Mouse (Mus musculus): ENCODE measurements around the gene Pacsin2.

Pacsin2 gene

DNA sequence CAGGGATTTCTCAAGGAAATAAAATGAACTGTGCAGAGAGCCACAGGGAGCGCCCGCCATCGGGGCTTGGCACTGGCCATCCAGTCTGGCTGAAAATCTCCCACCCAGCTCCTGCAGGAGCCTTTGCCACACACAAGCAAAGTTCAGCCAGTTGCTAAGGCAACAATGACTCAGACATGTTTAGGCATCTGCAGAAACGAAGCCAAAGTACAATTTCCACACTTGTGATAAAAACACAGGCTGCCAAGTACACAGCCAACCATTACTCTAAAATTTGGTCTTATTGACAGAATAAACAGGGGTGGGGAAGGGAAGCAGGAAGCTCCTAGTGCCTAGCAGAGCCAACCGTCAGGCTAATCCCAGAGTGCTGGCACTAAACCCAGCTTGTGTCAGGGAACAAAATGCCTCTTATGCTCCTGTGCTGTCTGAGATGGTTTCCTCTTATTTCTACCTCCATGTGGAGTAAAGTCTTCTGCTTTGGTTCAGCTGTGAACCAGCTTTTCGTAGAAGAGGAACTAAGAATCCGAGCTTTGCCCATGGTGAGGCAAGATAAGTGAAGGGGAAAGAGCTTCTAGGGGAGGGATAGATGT lies 12.7 kb downstream of the Pacsin2 start:
- DNase-seq (ENCODE audit: low spot score in 2 of 2): peak; percentile 79 to 80

- DNase-seq (ENCODE audit: low spot score in 2 of 2): no peak
Measured at GRCm38 (mm10) chr15:83450007-83450406, 14.4 kb downstream of the Pacsin2 start.

DNA sequence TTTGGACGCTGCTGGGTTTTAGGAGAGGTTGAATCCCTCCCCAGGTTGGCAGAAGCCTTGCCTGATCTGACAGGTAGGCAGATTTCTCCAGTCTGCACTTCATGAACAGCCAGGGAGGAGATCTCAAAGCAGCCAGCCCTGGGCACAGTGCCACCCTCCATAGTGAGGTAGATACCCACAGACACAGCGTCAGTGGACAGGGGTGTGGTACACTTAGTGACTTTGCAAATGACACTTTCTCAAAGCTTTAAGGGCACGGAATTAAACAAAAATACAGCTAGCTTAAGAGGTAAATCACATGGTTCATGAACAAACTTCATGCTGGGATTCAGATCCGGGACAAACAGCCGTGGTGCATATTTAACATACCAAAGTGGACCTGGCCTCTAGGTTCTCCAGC lies 15.8 kb downstream of the Pacsin2 start:
- peak in 1 of 2 experiments; percentile 29 for DNase-seq (ENCODE audit: low spot score in 2 of 2)

DNA sequence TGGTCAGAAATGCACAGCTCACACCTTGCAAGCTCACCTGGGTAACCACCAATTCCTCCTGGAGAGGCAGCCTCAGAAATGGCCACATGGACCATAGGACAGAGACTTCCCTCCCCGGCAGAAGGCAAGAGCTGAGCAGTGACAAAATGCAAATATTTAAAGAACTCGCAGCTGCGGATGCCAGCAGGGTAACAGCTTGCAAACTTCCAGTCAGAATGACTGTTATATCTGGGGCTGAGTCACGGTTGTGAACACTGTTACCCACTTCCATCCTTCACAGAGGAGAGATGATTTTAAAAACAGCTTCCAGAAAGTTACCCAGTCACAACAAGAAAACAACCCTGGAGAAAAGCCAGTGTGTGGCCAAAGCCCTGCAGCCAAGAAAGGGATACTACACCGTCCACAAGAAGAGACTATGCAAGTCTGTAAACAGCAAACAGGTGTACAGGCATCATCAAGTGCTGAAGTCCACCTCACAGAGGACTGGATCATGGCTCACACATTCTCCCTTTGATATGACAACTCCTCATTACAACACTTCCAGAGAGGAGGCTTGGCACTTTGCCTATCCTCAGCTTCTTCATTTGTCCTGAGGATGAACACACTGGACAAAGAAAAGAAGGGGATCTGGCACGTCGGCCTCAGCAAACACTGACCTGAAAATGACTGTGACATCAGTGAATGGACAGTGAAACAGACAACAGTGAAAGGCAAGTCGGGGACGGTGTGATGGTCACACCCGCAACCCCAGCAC lies 16.4 kb downstream of the Pacsin2 start:
- no peak for DNase-seq (ENCODE audit: low spot score in 2 of 2)

DNA sequence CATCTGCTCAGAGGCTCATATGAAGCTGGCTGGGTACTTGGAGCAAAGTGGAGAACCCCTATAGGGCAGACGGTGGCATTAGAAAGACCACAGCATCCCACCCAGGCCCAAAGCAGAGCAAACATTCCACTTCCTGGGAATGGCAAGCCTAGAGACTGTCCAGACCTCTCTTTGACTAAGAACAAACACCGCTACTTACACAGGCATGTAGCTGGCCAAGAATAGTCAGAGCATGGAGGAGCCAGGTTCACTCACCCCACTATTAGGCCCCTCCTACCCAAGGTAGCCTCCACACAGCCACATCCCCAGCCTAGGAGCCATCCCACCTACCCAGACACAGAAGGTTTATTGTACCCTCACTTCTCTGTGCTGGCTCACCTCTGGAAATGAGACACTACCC lies 18.5 kb downstream of the Pacsin2 start:
- no peak for DNase-seq (ENCODE audit: low spot score in 2 of 2)

- DNase-seq (ENCODE audit: low spot score in 2 of 2): no peak
Measured at GRCm38 (mm10) chr15:83445383-83445782, 19.0 kb downstream of the Pacsin2 start.

GRCm38 (mm10) chr15:83444425-83444824 lies 20.0 kb downstream of the Pacsin2 start:
- DNase-seq (ENCODE audit: low spot score in 2 of 2): peak in 1 of 2 experiments; percentile 34

GRCm38 (mm10) chr15:83442495-83443037 lies 21.8 kb downstream of the Pacsin2 start:
- DNase-seq (ENCODE audit: low spot score in 2 of 2): no peak

DNA sequence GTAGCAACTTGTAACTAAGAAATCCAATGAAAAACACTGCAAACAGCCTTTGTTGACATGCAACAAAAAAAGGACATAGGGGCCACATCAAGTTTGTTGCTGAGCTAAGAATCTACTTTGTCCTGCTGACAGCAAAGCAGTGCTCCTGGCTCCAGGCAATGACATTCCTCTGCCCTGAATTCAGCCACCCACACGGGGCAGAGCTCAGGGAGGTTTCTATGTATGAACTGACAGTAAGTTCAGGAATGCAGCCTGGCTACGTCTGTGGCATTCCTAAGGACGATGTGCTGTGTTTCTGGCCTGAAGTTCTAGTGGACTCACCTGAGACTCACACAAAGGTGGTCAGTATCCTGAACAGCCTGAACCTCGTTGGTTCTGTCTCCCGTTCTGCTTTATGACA lies 23.7 kb downstream of the Pacsin2 start:
- DNase-seq (ENCODE audit: low spot score in 2 of 2): no peak

DNA sequence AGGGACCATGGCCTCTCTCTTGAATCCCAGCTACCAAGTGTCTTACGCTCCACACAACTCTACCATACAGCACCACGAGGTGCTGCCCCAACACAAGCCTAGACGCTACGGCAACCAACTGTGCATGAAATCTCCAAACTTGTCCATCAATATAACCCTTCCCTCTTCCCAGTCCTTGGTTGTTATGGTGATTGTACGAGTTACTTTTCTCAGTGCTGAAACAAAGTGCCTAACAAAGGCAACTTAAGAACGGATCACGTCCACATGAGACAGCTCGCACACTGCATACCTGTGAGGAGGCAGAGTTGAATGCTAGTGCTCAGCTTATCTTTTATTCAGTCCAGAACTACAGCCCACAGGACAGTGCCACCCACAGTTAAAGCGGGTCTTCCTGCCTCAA lies 27.9 kb downstream of the Pacsin2 start:
- DNase-seq (ENCODE audit: low spot score in 2 of 2): no peak

- DNase-seq (ENCODE audit: low spot score in 2 of 2): no peak
Measured at GRCm38 (mm10) chr15:83435324-83436090, 28.9 kb downstream of the Pacsin2 start.

GRCm38 (mm10) chr15:83434692-83435091 lies 29.7 kb downstream of the Pacsin2 start:
- no peak for DNase-seq (ENCODE audit: low spot score in 2 of 2)

- DNase-seq (ENCODE audit: low spot score in 2 of 2): no peak
Measured at GRCm38 (mm10) chr15:83433344-83433743, 31.1 kb downstream of the Pacsin2 start.

GRCm38 (mm10) chr15:83432231-83433031 lies 32.0 kb downstream of the Pacsin2 start:
- DNase-seq (ENCODE audit: low spot score in 2 of 2): peak; percentile 77 to 82

DNA sequence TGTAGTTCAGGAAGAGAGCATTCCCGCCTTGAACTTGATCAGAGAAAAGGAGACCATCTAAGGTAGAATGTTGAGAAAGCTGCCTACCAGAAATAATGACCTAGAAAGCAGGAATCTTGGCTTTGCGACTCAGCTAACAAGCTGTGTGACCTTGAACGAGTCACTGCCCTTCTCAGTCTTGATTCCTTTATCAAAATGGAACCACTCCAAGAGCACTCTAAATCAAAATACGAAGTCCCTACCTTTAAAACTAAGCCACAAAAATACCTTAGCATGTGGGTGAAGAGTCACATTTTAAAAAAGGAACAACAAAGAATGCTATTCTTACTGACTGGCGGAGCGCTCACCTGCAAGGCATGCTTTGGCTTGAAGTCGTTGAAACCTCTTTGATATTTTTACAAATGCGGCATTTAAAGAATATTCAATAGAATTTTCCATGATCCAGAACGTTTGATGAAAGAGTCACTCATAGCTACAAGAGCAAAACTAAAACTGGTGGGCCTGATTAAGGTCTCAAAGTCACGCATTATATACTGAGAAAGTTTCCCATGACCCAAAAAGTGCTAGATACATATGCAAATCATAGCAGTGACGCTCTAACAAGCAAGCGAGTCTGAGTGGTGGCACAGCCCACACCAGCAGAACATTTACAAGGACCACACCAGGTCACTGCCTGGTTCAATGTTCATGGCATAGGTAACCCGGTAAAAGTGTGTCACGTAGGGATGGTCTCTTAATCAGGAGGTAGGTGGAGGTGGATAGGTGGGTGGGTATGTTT lies 33.2 kb downstream of the Pacsin2 start:
- no peak for DNase-seq (ENCODE audit: low spot score in 2 of 2)

- no peak for DNase-seq (ENCODE audit: low spot score in 2 of 2)
Measured at GRCm38 (mm10) chr15:83430419-83430818, 34.0 kb downstream of the Pacsin2 start.

- DNase-seq (ENCODE audit: low spot score in 2 of 2): no peak
Measured at GRCm38 (mm10) chr15:83428586-83428985, 35.8 kb downstream of the Pacsin2 start.

DNA sequence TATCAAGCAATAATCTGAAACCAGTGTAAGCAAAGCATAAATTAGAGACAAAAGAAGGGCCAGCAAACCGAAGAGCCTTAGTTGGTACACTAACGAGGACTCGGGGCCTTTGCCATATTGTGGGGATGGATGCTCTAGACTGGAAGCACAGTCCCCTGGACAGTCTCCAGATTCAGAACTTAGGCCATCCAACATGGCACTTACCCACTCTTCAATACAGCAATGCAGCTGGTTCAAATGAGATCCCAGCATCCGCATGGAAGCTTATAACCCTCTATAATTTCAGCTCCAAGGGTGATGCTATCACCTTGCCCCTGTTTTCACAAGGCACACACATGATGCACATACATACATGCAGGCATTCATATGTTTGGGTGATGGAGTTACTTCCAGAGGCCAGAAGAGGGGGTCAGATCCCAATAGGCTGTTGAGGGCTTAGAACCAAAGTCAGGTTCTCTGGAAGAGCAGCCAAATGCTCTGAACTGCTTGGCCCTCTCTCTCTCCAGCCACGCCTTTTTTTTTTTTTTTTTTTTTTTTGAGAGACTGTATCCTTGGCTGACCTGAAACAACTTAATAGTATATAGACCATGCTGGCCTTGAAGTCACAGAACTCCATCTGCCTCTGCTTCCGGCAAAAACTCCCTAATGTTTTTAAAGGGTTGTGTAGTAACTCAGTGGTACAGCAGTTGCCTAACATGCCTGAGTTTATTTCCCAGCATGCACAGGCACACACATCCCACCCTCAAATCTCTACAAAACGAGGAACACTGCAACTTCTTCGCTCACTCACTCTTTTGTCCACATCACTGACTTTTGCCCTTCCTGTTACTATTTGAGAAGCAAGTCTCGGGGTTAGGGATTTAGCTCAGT lies 36.9 kb downstream of the Pacsin2 start:
- DNase-seq (ENCODE audit: low spot score in 2 of 2): no peak

GRCm38 (mm10) chr15:83425794-83426193 lies 38.6 kb downstream of the Pacsin2 start:
- peak in 1 of 2 experiments; percentile 63 for DNase-seq (ENCODE audit: low spot score in 2 of 2)

- DNase-seq (ENCODE audit: low spot score in 2 of 2): no peak
Measured at GRCm38 (mm10) chr15:83425277-83425676, 39.1 kb downstream of the Pacsin2 start.

Data from heart, adult 9 months (tissue).